Mouse (Mus musculus) urinary bladder, adult 2 months (tissue): ENCODE measurements around the gene Kcns1. TPM values are rescaled to one million over a fixed set of nuclear protein-coding genes. Genes with fewer than 3 reads are reported as not detected.

Experiments used
- DNase-seq: peaks from one replicate; pipeline ENCODE4 v3.0.0; 2022; ENCODE audit warnings: low spot score
- polyA plus RNA-seq: library from polyadenylated mRNA; depleted of rRNA; stranded (reverse); fragments of >200 nt; gene quantifications from 2 replicates; pipeline ENCODE4 v1.2.3, GENCODE M21; 2012; rRNA removed

Kcns1 gene
- polyA plus RNA-seq, 1 experiment, result 0.03 TPM

- no peak for DNase-seq
Observed at GRCm38 (mm10) chr2:164126533-164126955, 44.4 kb downstream of the Kcns1 start.

DNA sequence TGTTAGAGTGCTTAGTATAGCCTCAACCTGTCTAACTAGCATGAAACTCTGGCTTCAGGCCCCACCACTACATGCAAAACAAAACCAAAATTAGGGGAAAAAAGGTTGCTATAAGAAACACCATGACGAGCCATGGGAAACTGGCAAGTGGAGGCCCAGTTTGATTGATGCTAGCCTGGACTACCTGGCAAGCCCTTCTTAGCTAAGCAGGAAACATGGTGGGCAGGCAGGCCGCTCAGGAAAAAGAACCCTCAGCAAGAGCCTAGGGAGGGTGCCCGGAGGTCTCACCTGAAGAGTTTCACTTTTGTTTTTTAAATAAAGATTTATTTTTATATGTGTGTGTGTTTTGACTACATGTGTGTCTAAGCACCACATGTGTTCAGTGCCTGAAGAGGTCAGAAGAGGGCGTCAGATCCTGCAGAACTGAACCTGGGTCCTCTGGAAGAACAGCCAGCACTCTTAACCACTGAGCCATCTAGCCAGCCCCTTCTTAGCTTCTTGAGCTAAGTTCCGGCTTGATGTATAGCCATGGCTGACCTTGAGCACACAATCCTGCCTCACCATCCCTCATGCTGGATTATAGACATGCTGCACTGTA, 47.6 kb downstream of the Kcns1 start:
- DNase-seq, result no peak

GRCm38 (mm10) chr2:164119503-164119902, 51.4 kb downstream of the Kcns1 start:
- no peak for DNase-seq

- DNase-seq, result no peak
Observed at GRCm38 (mm10) chr2:164115531-164115930, 55.4 kb downstream of the Kcns1 start.

GRCm38 (mm10) chr2:164114051-164114450, 56.9 kb downstream of the Kcns1 start:
- no peak for DNase-seq

Other genes with a start within 250 kb of the Kcns1 start
- gene Ywhab, start 176.2 kb downstream of the Kcns1 start, polyA plus RNA-seq, result 134 and 158 TPM in 2 replicates
- 0.95 and 1.6 TPM in 2 replicates for gene Pabpc1l, start 145.7 kb downstream of the Kcns1 start, polyA plus RNA-seq
- 18.3 and 20.9 TPM in 2 replicates for gene Stk4, start 100.8 kb downstream of the Kcns1 start, polyA plus RNA-seq
- gene Tomm34, start 99.9 kb downstream of the Kcns1 start, polyA plus RNA-seq, result 38.6 and 48.0 TPM in 2 replicates
- 0.03 TPM in 1 of 2 replicates, not detected in the other for gene Wfdc5, start 11.6 kb upstream of the Kcns1 start, polyA plus RNA-seq
- 0.10 and 0.11 TPM in 2 replicates for gene Wfdc12, start 19.5 kb upstream of the Kcns1 start, polyA plus RNA-seq
- gene Wfdc15a, start 29.0 kb upstream of the Kcns1 start, polyA plus RNA-seq, result not detected in 2 replicates
- 90.6 and 114 TPM in 2 replicates for gene Wfdc15b, start 50.5 kb upstream of the Kcns1 start, polyA plus RNA-seq
- gene Svs2, start 67.4 kb upstream of the Kcns1 start, polyA plus RNA-seq, result not detected in 2 replicates
- not detected in 2 replicates for gene Svs3b, start 85.5 kb upstream of the Kcns1 start, polyA plus RNA-seq
- not detected in 2 replicates for gene Svs4, start 107.3 kb upstream of the Kcns1 start, polyA plus RNA-seq
- gene Svs3a, start 118.2 kb upstream of the Kcns1 start, polyA plus RNA-seq, result not detected in 2 replicates
- not detected in 2 replicates for gene Svs6, start 145.6 kb upstream of the Kcns1 start, polyA plus RNA-seq
- 0.11 TPM in 1 of 2 replicates, not detected in the other for gene Svs5, start 161.6 kb upstream of the Kcns1 start, polyA plus RNA-seq
- gene Slpi, start 218.0 kb upstream of the Kcns1 start, polyA plus RNA-seq, result 28.3 and 42.1 TPM in 2 replicates
- gene Rbpjl, start 232.0 kb upstream of the Kcns1 start, polyA plus RNA-seq, result 0.01 TPM in 1 of 2 replicates, not detected in the other
- gene Matn4, start 234.0 kb upstream of the Kcns1 start, polyA plus RNA-seq, result 3.1 and 3.4 TPM in 2 replicates